Mouse (Mus musculus) embryonic facial prominence, embryonic 11.5 days (tissue): ENCODE measurements around the gene Htr1f. TPM values are rescaled to one million over a fixed set of nuclear protein-coding genes. Genes with fewer than 3 reads are reported as not detected.

Experiments
- ATAC-seq: fragments of 200-750 bp; cut with Nextera tagmentation; replicated peaks from 2 replicates; pipeline ENCODE4 v1.8.0; 2017; ENCODE audit warnings: low read depth; ENCODE audit not compliant: insufficient number of reproducible peaks, low FRiP score, low TSS enrichment
- DNase-seq: peaks from one replicate; pipeline ENCODE4 v3.0.0-alpha.2; 2015; ENCODE audit warnings: low spot score
- H3K27ac ChIP-seq: fragments of 300-500 bp; sonication (generic); replicated peaks from 2 replicates; pipeline ENCODE4 v1.5.1; 2014; ENCODE audit warnings: mild to moderate bottlenecking, low read depth, low read length, control low read depth
- H3K27me3 ChIP-seq: fragments of 300-500 bp; sonication (generic); 2 replicates; pipeline ENCODE4 v1.6.1; 2014; ENCODE audit warnings: mild to moderate bottlenecking, low read length, moderate library complexity, mixed read lengths; ENCODE audit not compliant: control insufficient read depth, insufficient read depth
- H3K36me3 ChIP-seq: fragments of 300-500 bp; sonication (generic); replicated peaks from 2 replicates; pipeline ENCODE4 v1.6.1; 2014; ENCODE audit warnings: low read depth, mild to moderate bottlenecking, low read length, moderate library complexity, mixed read lengths; ENCODE audit not compliant: control insufficient read depth, insufficient read depth
- H3K4me1 ChIP-seq: fragments of 300-500 bp; sonication (generic); 2 replicates; pipeline ENCODE4 v1.6.1; 2014; ENCODE audit warnings: low read length, mixed read lengths; ENCODE audit not compliant: control insufficient read depth, insufficient read depth
- H3K4me2 ChIP-seq: fragments of 300-500 bp; sonication (generic); 2 replicates; pipeline ENCODE4 v1.6.1; 2014; ENCODE audit warnings: low read depth, mild to moderate bottlenecking, control low read depth, low read length, moderate library complexity
- H3K4me3 ChIP-seq: fragments of 300-500 bp; sonication (generic); 2 replicates; pipeline ENCODE4 v1.5.1; 2014; ENCODE audit warnings: low read depth, low read length, control low read depth
- H3K9ac ChIP-seq: fragments of 300-500 bp; sonication (generic); replicated peaks from 2 replicates; pipeline ENCODE4 v1.6.1; 2014; ENCODE audit warnings: mild to moderate bottlenecking, control low read depth, low read length
- H3K9me3 ChIP-seq: fragments of 300-500 bp; sonication (generic); replicated peaks from 2 replicates; pipeline ENCODE4 v1.6.1; 2016; ENCODE audit warnings: mild to moderate bottlenecking, low read length, inconsistent platforms, mixed read lengths; ENCODE audit not compliant: control insufficient read depth
- WGBS: fragments of 180-500 bp; shearing (Covaris S2); extraction: QIAGEN DNeasy Blood & Tissue Kit; methylation state at CpG from one replicate; pipeline ENCODE4 v1.1.7; 2014; 5-methylcytosine and 5-hydroxymethylcytosine counted together
- polyA plus RNA-seq: library from polyadenylated mRNA; unstranded; fragments of >200 nt; fragmentation: Nextera tagmentation; extraction: Ambion mirVana; gene quantifications from 2 replicates; pipeline ENCODE4 v1.2.1, GENCODE M21; 2014

Htr1f gene
- polyA plus RNA-seq, 1 experiment from 2014 or later, result 0.15 TPM

DNA sequence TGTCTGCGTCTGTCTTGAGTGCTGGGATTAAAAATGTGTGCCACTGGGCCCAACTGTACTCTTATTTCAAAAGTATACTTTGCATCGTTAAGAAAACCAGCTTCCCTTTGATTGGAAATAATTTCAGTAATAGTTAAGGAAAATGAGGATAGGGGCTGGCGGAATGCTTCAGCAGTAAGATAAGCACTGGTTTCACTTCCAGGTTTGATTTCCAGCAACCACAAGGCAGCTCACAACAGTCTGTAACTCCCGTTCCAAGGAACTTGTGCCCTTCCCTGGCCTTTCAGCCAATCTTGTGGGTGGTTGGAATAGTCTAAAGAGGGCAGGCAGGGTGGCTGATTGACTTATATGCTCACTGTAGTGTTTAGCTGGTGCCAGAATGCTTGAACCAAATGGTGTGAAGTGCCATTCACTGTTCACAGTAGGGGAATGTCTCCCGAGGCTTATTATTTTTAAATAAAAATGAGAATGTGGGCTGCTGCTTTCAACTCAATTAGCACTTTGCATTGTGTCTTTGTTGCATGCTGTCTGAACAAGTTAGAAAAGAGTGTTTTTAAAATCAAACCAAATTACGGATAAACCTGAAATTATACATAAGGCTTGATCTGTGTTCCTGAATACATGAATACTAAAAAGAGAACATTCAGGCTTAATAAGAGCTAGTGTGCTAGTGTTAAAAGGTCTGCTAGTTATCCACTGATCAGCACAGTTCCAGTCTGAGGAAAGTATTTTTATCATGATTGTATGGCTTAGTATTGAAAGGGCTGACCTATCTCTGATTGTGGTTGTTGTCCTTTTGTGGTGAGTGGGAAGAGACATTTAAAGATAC is 103.4 kb downstream of the Htr1f start:
- 67% methylated on average over 6 of the region's 6 CpGs for WGBS
- no peaks in the 10 kb centered on the region for H3K9me3 ChIP-seq
- no peak for ATAC-seq

DNA sequence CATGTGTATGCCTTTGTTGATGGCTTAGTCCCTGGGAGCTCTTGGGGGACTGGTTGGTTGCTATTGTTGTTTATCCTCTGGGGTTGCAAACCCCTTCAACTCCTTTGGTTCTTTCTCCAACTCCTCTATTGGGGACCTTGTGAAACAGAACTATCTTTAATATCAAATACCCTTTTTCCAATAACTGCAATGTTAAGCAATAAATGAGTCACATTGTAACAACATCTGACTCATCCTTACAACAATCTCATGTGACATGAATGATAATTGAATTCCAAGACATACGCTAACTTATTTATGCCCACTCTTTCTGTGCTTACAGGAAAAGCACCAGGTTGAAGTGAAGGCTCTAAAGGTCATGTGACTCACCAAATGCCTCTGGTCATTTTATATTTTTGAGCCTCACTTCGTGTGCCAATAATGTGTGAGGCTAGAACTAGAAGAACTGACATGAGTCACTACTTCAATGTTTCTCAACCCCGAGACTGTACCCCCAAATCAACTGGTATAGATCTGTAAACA is 116.3 kb downstream of the Htr1f start:
- Histone ChIP-seq H3K36me3 (no peaks in the 10 kb centered on the region), H3K4me3 (no peak overlapping the region), H3K4me1 (no peaks in the 10 kb centered on the region), H3K27me3 (no peaks in the 10 kb centered on the region), H3K9me3 (no peaks in the 10 kb centered on the region), H3K4me2 (no peak overlapping the region), H3K27ac (no peak overlapping the region), H3K9ac (no peak overlapping the region)
- no peak for ATAC-seq
- no peak for DNase-seq
- WGBS, result 79% methylated on average over 3 of the region's 3 CpGs

More for the DNA sequence above, 103.4 kb downstream of the Htr1f start:
- DNase-seq, result no peak
- Histone ChIP-seq H3K4me2 (no peak overlapping the region), H3K36me3 (no peaks in the 10 kb centered on the region), H3K9ac (no peak overlapping the region), H3K4me3 (no peak overlapping the region), H3K4me1 (no peaks in the 10 kb centered on the region), H3K27me3 (no peaks in the 10 kb centered on the region), H3K27ac (no peak overlapping the region)

DNA sequence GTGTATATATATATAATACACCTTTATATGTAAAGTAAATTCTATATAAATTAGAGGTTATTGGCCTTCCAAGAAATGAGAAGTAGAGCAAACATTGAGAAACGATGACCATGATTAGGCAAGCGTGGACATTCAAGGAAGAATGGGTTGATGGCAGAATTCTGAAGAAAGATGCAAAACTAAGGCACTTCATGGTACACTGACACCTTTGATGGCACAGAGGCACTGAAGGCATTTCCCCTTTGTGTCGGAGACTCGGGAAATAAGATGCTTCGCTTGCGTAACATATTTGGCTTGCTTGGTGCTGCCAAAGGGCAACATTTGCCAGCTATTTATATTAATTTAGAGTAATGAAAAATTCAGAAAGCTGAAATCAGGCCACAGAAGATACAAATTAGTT is 118.1 kb downstream of the Htr1f start:
- Histone ChIP-seq H3K4me1 (no peaks in the 10 kb centered on the region), H3K27ac (no peak overlapping the region), H3K9me3 (no peaks in the 10 kb centered on the region), H3K4me2 (no peak overlapping the region), H3K4me3 (no peak overlapping the region), H3K9ac (no peak overlapping the region), H3K27me3 (no peaks in the 10 kb centered on the region), H3K36me3 (no peaks in the 10 kb centered on the region)
- ATAC-seq, result no peak
- no peak for DNase-seq
- WGBS, result 92% methylated on average over 6 of the region's 6 CpGs

DNA sequence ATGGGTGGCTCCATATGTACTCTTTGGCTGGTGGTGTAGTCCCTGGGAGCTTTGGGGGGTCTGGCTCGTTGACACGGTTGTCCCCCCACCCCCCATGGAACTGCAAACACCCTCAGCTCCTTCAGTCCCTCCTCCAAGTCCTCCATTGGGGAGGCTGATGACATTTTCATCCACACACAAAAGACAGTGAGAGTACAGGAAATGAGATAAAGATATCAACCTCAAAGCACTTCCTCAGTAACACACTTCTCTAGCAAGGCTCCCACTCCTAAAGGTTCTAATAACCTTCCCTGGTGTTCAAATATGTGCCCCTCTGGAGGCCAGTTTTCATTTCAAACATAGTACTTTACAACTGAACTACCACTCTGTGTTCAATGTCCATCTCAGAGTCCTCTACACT is 118.6 kb downstream of the Htr1f start:
- H3K36me3 ChIP-seq, result no peaks in the 10 kb centered on the region
- H3K9ac ChIP-seq, result no peak overlapping the region
- no peaks in the 10 kb centered on the region for H3K4me1 ChIP-seq
- ATAC-seq (no peak), DNase-seq (no peak)
- WGBS, result 56% methylated on average over 2 of the region's 2 CpGs
- no peak overlapping the region for H3K4me2 ChIP-seq
- no peaks in the 10 kb centered on the region for H3K9me3 ChIP-seq
- H3K27me3 ChIP-seq, result no peaks in the 10 kb centered on the region
- no peak overlapping the region for H3K27ac ChIP-seq
- H3K4me3 ChIP-seq, result no peak overlapping the region

DNA sequence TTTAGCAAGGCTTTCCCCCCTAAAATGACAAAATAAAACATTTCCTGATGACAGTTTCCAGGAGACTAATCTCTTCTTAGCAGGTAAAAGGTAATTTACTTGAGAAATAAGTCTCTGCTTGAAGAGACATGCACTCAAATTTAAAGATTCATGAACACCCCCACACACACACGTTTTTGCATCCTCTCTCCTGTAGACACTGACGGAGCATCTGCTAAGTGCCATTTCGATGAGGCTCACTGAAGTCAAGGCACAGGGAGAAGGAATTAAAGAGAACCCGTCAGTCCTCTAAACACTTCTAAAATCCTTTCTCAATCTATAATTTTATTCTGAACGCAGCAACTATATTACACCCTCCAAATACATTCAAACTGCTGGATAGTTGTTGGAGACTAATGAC is 131.0 kb downstream of the Htr1f start:
- no peaks in the 10 kb centered on the region for H3K36me3 ChIP-seq
- DNase-seq (no peak), ATAC-seq (no peak)
- 88% methylated on average over 5 of the region's 5 CpGs for WGBS
- no peaks in the 10 kb centered on the region for H3K27me3 ChIP-seq
- no peak overlapping the region for H3K9ac ChIP-seq
- no peaks in the 10 kb centered on the region for H3K4me1 ChIP-seq
- H3K9me3 ChIP-seq, result no peaks in the 10 kb centered on the region
- no peak overlapping the region for H3K4me2 ChIP-seq
- no peak overlapping the region for H3K4me3 ChIP-seq
- H3K27ac ChIP-seq, result no peak overlapping the region

DNA sequence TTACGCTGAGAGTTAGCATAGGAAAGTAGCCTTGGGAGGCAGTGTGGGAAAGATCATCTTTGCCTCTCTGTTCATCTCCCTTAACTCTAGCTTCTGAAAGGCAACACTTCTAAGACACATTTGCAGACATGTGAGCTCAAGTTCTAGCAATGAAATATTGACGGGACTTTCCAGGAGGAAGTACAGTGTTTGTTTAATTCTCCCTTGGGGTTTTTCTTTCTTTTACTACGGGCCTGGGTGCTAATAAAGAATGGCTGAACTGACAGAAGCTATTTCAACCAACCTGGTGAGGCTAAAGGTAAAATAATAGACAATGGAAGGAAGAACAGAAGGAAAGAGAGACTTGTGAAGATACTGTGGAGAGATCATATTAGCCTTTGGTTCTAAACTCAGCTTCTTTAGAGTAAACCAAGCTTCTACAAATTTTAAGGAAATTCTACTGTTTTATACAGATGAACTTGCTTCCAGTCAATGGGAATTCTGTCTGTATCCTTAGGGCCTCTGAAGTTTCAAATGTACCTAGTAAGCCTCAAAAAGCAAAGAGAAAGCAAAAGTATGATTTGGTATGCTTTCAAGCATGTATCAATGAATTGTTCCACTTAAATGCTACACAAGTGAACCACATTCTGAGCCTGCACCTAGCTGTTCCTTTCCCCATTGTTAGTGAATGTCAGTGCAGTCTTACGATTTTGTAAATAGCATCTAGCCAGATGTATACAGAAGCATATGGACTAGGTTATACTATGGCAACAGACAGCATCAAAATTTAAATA is 131.9 kb downstream of the Htr1f start:
- Histone ChIP-seq H3K27ac (no peak overlapping the region), H3K4me2 (no peak overlapping the region), H3K9me3 (no peaks in the 10 kb centered on the region), H3K27me3 (no peaks in the 10 kb centered on the region), H3K4me3 (no peak overlapping the region), H3K4me1 (no peaks in the 10 kb centered on the region), H3K9ac (no peak overlapping the region), H3K36me3 (no peaks in the 10 kb centered on the region)
- no peak for ATAC-seq
- DNase-seq, result no peak
- 80% methylated on average over 4 of the region's 4 CpGs for WGBS

DNA sequence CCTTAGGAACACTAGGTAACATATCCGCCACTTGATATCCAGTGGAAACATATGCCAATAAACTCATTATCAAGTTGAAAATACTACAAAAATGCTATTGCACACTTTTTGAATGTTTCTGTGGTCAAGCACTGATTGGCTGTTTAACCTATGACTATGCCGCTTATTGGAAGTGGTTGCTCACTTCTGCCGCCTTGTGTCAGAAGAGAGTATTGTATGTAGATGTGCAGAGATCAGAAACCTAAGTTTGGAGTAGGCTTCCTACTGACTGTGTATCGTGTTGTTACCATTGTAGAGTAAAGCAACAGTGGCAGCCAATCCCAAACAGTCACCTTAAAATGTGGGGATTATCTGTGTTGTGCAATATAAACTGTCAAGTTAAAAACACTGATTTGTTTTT is 144.0 kb downstream of the Htr1f start:
- H3K4me3 ChIP-seq, result no peak overlapping the region
- no peaks in the 10 kb centered on the region for H3K27me3 ChIP-seq
- no peak for ATAC-seq
- WGBS, result 91% methylated on average over 4 of the region's 4 CpGs
- peak; percentile 3 for DNase-seq
- no peak overlapping the region for H3K27ac ChIP-seq
- H3K36me3 ChIP-seq, result no peaks in the 10 kb centered on the region
- no peak overlapping the region for H3K4me2 ChIP-seq
- no peak overlapping the region for H3K9ac ChIP-seq
- no peaks in the 10 kb centered on the region for H3K4me1 ChIP-seq
- no peaks in the 10 kb centered on the region for H3K9me3 ChIP-seq

DNA sequence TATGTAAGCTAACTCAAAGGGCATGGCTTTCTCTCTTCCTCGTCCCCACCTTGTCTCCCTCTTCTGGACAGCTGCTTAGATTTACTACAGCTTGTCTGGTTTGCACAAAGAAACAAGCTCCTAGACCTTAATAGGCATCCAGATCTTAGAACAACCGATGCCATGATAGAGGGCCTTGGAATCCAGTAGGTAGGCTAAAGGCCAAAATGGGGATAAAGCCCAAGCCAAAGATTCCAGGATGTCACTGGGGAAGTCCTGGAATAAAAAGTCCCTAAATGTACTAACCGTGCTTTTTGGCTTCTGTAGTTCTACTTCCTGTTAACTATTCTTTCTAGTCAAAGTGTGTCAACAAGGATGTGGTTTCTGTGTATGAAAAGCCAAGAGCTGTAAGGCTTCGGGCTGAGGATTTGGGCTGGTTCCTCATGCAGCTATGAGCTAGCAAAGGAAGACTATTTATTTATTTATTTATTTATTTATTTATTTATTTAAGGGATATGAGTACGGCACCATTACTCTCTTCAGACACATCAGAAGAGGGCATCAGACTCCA is 163.9 kb downstream of the Htr1f start:
- no peak for ATAC-seq
- WGBS, result 91% methylated on average over 5 of the region's 5 CpGs
- Histone ChIP-seq H3K36me3 (no peaks in the 10 kb centered on the region), H3K27me3 (no peaks in the 10 kb centered on the region), H3K27ac (no peak overlapping the region), H3K9me3 (no peaks in the 10 kb centered on the region), H3K4me3 (no peak overlapping the region), H3K4me2 (no peak overlapping the region), H3K4me1 (no peaks in the 10 kb centered on the region), H3K9ac (no peak overlapping the region)
- DNase-seq, result no peak
